Mouse (Mus musculus) midbrain, postnatal 0 days (tissue): ENCODE measurements around the gene Cldn19. TPM values are rescaled to one million over a fixed set of nuclear protein-coding genes. Genes with fewer than 3 reads are reported as not detected.

ENCODE experiments used
- ATAC-seq: fragments of 200-750 bp; cut with Nextera tagmentation; 2 replicates; pipeline ENCODE4 v1.8.0; 2017; ENCODE audit warnings: moderate number of reproducible peaks, mild to moderate bottlenecking, moderate TSS enrichment, moderate library complexity; ENCODE audit not compliant: low FRiP score
- DNase-seq: peaks from one replicate; pipeline ENCODE4 v3.0.0-alpha.2; 2015; ENCODE audit warnings: low spot score
- H3K27ac ChIP-seq: fragments of 300-500 bp; sonication (generic); 2 replicates; pipeline ENCODE4 v1.5.1; 2014; ENCODE audit warnings: low read depth, mild to moderate bottlenecking, low read length, mixed read lengths
- H3K27me3 ChIP-seq: fragments of 300-500 bp; sonication (generic); 2 replicates; pipeline ENCODE4 v1.6.1; 2014; ENCODE audit warnings: low read length, control low read depth, mixed read lengths; ENCODE audit not compliant: insufficient read depth
- H3K36me3 ChIP-seq: fragments of 300-500 bp; sonication (generic); 2 replicates; pipeline ENCODE4 v1.6.1; 2014; ENCODE audit warnings: low read length, control low read depth, mixed read lengths; ENCODE audit not compliant: insufficient read depth
- H3K4me1 ChIP-seq: fragments of 300-500 bp; sonication (generic); 2 replicates; pipeline ENCODE4 v1.6.1; 2014; ENCODE audit warnings: mild to moderate bottlenecking, control low read depth, antibody characterized with exemption, low read length, mixed read lengths; ENCODE audit not compliant: insufficient read depth
- H3K4me2 ChIP-seq: fragments of 300-500 bp; sonication (generic); 2 replicates; pipeline ENCODE4 v1.6.1; 2014; ENCODE audit warnings: low read depth, mild to moderate bottlenecking, low read length, mixed read lengths; ENCODE audit not compliant: poor library complexity, severe bottlenecking
- H3K4me3 ChIP-seq: fragments of 300-500 bp; sonication (generic); 2 replicates; pipeline ENCODE4 v1.5.1; 2014; ENCODE audit warnings: low read depth, mild to moderate bottlenecking, low read length, moderate library complexity
- H3K9ac ChIP-seq: fragments of 300-500 bp; sonication (generic); replicated peaks from 2 replicates; pipeline ENCODE4 v1.6.1; 2014; ENCODE audit warnings: mild to moderate bottlenecking, low read length, moderate library complexity, mixed read lengths; ENCODE audit not compliant: poor library complexity, severe bottlenecking
- H3K9me3 ChIP-seq: fragments of 300-500 bp; sonication (generic); 2 replicates; pipeline ENCODE4 v1.6.1; 2016; ENCODE audit warnings: low read length, control low read depth
- CTCF ChIP-seq: IDR thresholded peaks from 2 replicates; pipeline ENCODE4 v1.5.1; 2016; ENCODE audit warnings: antibody characterized with exemption, mild to moderate bottlenecking
- WGBS: fragments of 180-500 bp; shearing (Covaris S2); extraction: QIAGEN DNeasy Blood & Tissue Kit; methylation state at CpG from one replicate; pipeline ENCODE4 v1.1.7; 2014; 5-methylcytosine and 5-hydroxymethylcytosine counted together
- polyA plus RNA-seq: library from polyadenylated mRNA; unstranded; fragments of >200 nt; fragmentation: Nextera tagmentation; extraction: Ambion mirVana; gene quantifications from 2 replicates; pipeline ENCODE4 v1.2.1, GENCODE M21; 2015
- total RNA-seq: library from RNA; depleted of rRNA; stranded (reverse); fragments of >200 nt; gene quantifications from 2 replicates; pipeline ENCODE4 v1.2.3, GENCODE M21; 2014

Cldn19 gene
- total and polyA plus RNA-seq, 2 experiments from 2014 or later = 0.75 to 2.7 TPM

GRCm38 (mm10) chr4:119226751-119227150, 28.5 kb upstream of the Cldn19 start:
- no peak for TF ChIP-seq CTCF
- DNase-seq = no peak
- Histone ChIP-seq H3K27me3 (no peaks in the 10 kb centered on the region), H3K27ac (no peak overlapping the region), H3K4me1 (no peaks in the 10 kb centered on the region; the same call in 1 of the 2 replicates), H3K9me3 (no peaks in the 10 kb centered on the region), H3K4me2 (no peak overlapping the region), H3K36me3 (peaks cover 29% of the 10 kb centered on the region), H3K4me3 (no peak overlapping the region), H3K9ac (no peak overlapping the region)
- no peak for ATAC-seq
- 93% methylated on average over 11 of the region's 11 CpGs for WGBS

- H3K36me3 ChIP-seq = peaks cover 11% of the 10 kb centered on the region
- WGBS = under 1% methylated on average over 41 of the region's 71 CpGs
- peak; percentile 99 for DNase-seq
- peak within 1 kb of the TSS; percentile 86 for H3K4me2 ChIP-seq
- H3K9me3 ChIP-seq = no peaks in the 10 kb centered on the region
- no peaks in the 10 kb centered on the region for H3K27me3 ChIP-seq
- peak; percentile 96 for ATAC-seq
- TF ChIP-seq CTCF = no peak
- peak within 1 kb of the TSS; percentile 91 for H3K4me3 ChIP-seq
- H3K27ac ChIP-seq = peak within 1 kb of the TSS; percentile 57
- H3K9ac ChIP-seq = peak within 1 kb of the TSS; percentile 74
- peaks cover 8% of the 10 kb centered on the region; the same call in 1 of the 2 replicates for H3K4me1 ChIP-seq
Measured at GRCm38 (mm10) chr4:119232410-119233255, 22.6 kb upstream of the Cldn19 start, which contains the start of the genes AU022252 and P3h1. AU022252 (minus strand) TSS chr4:119232712. P3h1 (plus strand) TSS chr4:119232915.

GRCm38 (mm10) chr4:119233256-119233901, 21.8 kb upstream of the Cldn19 start:
- DNase-seq (peak; percentile 79), ATAC-seq (peak; percentile 6)
- peak overlapping the region; percentile 86 for H3K4me2 ChIP-seq
- WGBS = under 1% methylated on average over 28 of the region's 36 CpGs
- peaks cover 8% of the 10 kb centered on the region; the same call in 1 of the 2 replicates for H3K4me1 ChIP-seq
- no peaks in the 10 kb centered on the region for H3K9me3 ChIP-seq
- peak overlapping the region; percentile 91 for H3K4me3 ChIP-seq
- H3K27me3 ChIP-seq = no peaks in the 10 kb centered on the region
- TF ChIP-seq CTCF = peak; percentile 62
- peaks cover 13% of the 10 kb centered on the region for H3K36me3 ChIP-seq
- peak overlapping the region; percentile 74 for H3K9ac ChIP-seq
- peak overlapping the region; percentile 57 for H3K27ac ChIP-seq

GRCm38 (mm10) chr4:119234348-119234747, 20.9 kb upstream of the Cldn19 start:
- ATAC-seq (no peak), DNase-seq (no peak)
- Histone ChIP-seq H3K9me3 (no peaks in the 10 kb centered on the region), H3K27ac (no peak overlapping the region), H3K27me3 (no peaks in the 10 kb centered on the region), H3K4me2 (peak overlapping the region; percentile 86), H3K4me1 (peaks cover 8% of the 10 kb centered on the region; the same call in 1 of the 2 replicates), H3K9ac (no peak overlapping the region), H3K4me3 (peak overlapping the region; percentile 91), H3K36me3 (peaks cover 13% of the 10 kb centered on the region)
- 89% methylated on average over 3 of the region's 3 CpGs for WGBS
- TF ChIP-seq CTCF = 0 out of 2 replicates have a peak, but pooled peaks have one; percentile 7

- DNase-seq (no peak), ATAC-seq (no peak)
- Histone ChIP-seq H3K27me3 (no peaks in the 10 kb centered on the region), H3K9ac (no peak overlapping the region), H3K36me3 (peaks cover 36% of the 10 kb centered on the region), H3K4me1 (peaks cover 8% of the 10 kb centered on the region; the same call in 1 of the 2 replicates), H3K27ac (no peak overlapping the region), H3K9me3 (no peaks in the 10 kb centered on the region), H3K4me3 (no peak overlapping the region), H3K4me2 (no peak overlapping the region)
- TF ChIP-seq CTCF = no peak
- WGBS = 80% methylated on average over 3 of the region's 3 CpGs
Measured at GRCm38 (mm10) chr4:119238661-119239060, 16.6 kb upstream of the Cldn19 start.
